Mouse (Mus musculus) limb, embryonic 11.5 days (tissue): ENCODE measurements at regions not wholly inside any gene's neighbourhood (a gene's known extent, or its start where the extent isn't known, plus 50 kb on each side); places are given as distances from the start of the nearest gene placed in this dataset.
A peak's percentile ranks its signal among the peaks of the same experiment; 100 is the strongest.

Experiments used
- ATAC-seq: fragments of 200-750 bp; cut with Nextera tagmentation; 2 replicates; pipeline ENCODE4 v1.8.0; 2017; ENCODE audit warnings: low read depth; ENCODE audit not compliant: insufficient number of reproducible peaks, low FRiP score, low TSS enrichment
- DNase-seq: peaks from one replicate; pipeline ENCODE4 v3.0.0-alpha.2; 2015; ENCODE audit warnings: low spot score
- H3K27ac ChIP-seq: fragments of 300-500 bp; sonication (generic); replicated peaks from 2 replicates; pipeline ENCODE4 v1.5.1; 2014; ENCODE audit warnings: low read depth, mild to moderate bottlenecking, low read length
- H3K27me3 ChIP-seq: fragments of 300-500 bp; sonication (generic); 2 replicates; pipeline ENCODE4 v1.6.1; 2014; ENCODE audit warnings: mild to moderate bottlenecking, low read length, mixed read lengths; ENCODE audit not compliant: control insufficient read depth, insufficient read depth
- H3K36me3 ChIP-seq: fragments of 300-500 bp; sonication (generic); 2 replicates; pipeline ENCODE4 v1.6.1; 2014; ENCODE audit warnings: mild to moderate bottlenecking, low read length, moderate library complexity, mixed read lengths; ENCODE audit not compliant: control insufficient read depth, insufficient read depth
- H3K4me1 ChIP-seq: fragments of 300-500 bp; sonication (generic); 2 replicates; pipeline ENCODE4 v1.6.1; 2014; ENCODE audit warnings: low read length, mixed read lengths; ENCODE audit not compliant: control insufficient read depth, insufficient read depth
- H3K4me2 ChIP-seq: fragments of 300-500 bp; sonication (generic); 2 replicates; pipeline ENCODE4 v1.6.1; 2014; ENCODE audit warnings: low read depth, mild to moderate bottlenecking, moderate library complexity; ENCODE audit not compliant: severe bottlenecking
- H3K4me3 ChIP-seq: fragments of 300-500 bp; sonication (generic); 2 replicates; pipeline ENCODE4 v1.5.1; 2014; ENCODE audit warnings: low read depth, low read length
- H3K9ac ChIP-seq: fragments of 300-500 bp; sonication (generic); 2 replicates; pipeline ENCODE4 v1.6.1; 2014; ENCODE audit warnings: mild to moderate bottlenecking, low read length
- H3K9me3 ChIP-seq: fragments of 300-500 bp; sonication (generic); 2 replicates; pipeline ENCODE4 v1.6.1; 2016; ENCODE audit warnings: low read length; ENCODE audit not compliant: control insufficient read depth
- WGBS: fragments of 180-500 bp; shearing (Covaris S2); extraction: QIAGEN DNeasy Blood & Tissue Kit; methylation state at CpG from one replicate; pipeline ENCODE4 v1.1.7; 2014; 5-methylcytosine and 5-hydroxymethylcytosine counted together

DNA sequence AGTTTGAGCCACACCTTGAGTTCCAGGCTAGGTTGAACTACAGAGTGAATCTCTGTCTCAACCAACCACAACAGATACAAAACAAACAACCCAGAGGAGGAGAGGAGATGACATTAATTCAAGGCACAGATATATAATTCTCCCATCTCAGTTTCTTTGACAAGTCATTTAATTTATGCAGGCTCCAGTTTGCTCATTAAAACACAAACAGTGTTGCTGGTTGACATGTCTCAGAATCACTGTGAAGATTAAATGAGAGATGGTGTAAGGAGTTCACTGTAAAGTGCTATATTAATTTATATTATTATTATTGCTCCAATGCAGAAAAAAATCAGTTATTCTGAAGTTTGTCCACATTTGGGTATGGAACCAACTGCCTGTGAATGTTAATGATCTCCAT lies 134.4 kb downstream of the Edem1 start:
- no peak for ATAC-seq
- H3K9me3 ChIP-seq, result no peaks in the 10 kb centered on the region
- H3K4me3 ChIP-seq, result no peak overlapping the region
- no peak overlapping the region for H3K9ac ChIP-seq
- H3K4me1 ChIP-seq, result no peaks in the 10 kb centered on the region
- H3K4me2 ChIP-seq, result no peak overlapping the region
- H3K27ac ChIP-seq, result no peak overlapping the region
- no peaks in the 10 kb centered on the region for H3K36me3 ChIP-seq
- no peak for DNase-seq
- H3K27me3 ChIP-seq, result no peaks in the 10 kb centered on the region

DNA sequence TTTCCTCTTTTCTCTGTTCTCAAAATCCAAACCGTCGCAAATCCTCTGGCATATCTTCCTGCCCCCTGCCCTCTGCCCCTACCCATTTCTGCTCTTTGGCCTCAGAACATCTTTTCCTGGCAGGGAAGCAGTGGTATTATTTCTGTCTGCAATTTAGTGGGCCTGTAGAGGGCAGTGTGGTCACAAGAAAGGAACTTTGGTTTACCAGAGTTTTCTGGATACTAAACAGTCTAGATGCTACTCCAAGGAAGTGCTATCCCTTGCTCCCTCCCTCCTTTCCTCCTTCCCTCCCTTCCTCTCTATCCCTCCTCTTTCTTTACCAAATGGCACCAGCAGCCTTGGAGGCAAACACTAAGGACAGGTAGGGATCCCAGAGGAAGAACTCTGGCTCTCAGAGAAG lies 134.9 kb downstream of the Edem1 start:
- no peaks in the 10 kb centered on the region for H3K27me3 ChIP-seq
- H3K4me1 ChIP-seq, result no peaks in the 10 kb centered on the region
- no peak overlapping the region for H3K4me3 ChIP-seq
- 16% methylated on average over 2 of the region's 2 CpGs for WGBS
- no peak overlapping the region for H3K27ac ChIP-seq
- H3K4me2 ChIP-seq, result no peak overlapping the region
- no peaks in the 10 kb centered on the region for H3K36me3 ChIP-seq
- H3K9ac ChIP-seq, result no peak overlapping the region
- no peaks in the 10 kb centered on the region for H3K9me3 ChIP-seq
- DNase-seq (peak; percentile 45), ATAC-seq (no peak)

DNA sequence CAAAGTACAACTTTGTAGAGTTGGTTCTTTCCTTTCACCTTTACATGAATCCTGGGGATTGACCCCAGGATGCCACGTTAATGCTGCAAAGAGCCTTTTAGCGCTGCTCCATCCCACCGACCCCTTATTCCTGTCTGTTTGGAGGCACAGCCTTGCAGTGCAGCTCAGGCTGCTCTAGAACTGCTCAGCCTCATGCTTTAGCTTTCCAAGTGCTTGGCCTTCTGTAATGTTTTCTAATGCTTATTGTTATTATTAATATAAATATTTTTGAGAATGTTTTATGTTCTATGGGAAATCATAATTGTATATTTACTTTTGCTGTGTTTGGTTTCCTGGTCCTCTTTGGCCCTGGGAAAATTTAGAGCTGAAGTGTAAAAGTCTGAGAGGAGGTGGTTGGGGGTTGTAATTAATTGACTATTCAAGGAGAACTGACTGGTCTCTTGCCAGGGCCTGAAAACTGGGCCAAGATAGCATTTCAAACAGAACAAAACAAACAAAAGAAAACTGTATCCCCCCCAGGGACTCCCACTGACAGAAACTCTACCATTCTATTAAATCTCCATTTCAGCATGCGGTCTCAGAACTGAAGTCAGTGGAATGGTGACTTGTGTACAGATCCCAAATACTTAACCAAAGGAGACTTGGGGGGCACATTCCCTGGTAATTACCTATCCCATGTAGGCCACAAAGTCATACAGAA lies 141.2 kb downstream of the Edem1 start:
- no peaks in the 10 kb centered on the region for H3K9me3 ChIP-seq
- H3K27ac ChIP-seq, result no peak overlapping the region
- DNase-seq, result no peak
- H3K27me3 ChIP-seq, result no peaks in the 10 kb centered on the region
- no peak overlapping the region for H3K4me3 ChIP-seq
- no peak overlapping the region for H3K4me2 ChIP-seq
- no peaks in the 10 kb centered on the region for H3K4me1 ChIP-seq
- no peak for ATAC-seq
- H3K36me3 ChIP-seq, result no peaks in the 10 kb centered on the region
- H3K9ac ChIP-seq, result no peak overlapping the region
- 75% methylated on average over 4 of the region's 4 CpGs for WGBS

DNA sequence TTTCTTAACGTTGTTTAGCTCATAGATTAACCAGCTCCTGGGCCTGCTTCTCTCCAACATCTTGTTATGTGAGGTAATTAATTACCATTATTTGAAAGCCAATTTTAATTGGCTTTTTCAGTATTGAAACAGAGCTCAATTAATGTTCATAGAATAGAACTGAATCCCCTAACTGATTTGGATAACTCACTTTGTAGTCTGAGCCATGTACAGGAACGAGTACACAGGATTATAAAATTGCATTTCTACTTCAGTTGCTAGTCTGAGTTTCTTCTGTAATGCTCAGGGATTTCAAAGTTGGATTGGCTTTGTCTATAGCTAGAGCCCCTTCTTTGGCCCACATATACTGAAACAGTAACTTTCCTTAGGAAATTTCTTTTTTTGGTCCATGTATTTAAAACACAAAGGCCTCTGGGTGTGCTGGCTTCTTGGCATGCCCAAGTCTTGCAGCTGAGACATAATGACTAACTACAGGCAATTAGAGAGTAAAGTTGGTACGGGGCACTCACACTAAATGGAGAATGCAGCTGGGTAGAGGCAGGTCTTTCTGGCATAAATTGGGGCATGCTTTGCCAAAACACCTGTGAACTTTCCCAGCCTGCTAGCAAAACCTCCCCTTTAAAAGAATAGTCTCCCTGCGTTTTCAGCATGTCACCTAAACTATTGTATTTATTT lies 143.1 kb downstream of the Edem1 start:
- ATAC-seq (no peak), DNase-seq (no peak)
- H3K4me3 ChIP-seq, result no peak overlapping the region
- H3K9me3 ChIP-seq, result no peaks in the 10 kb centered on the region
- no peak overlapping the region for H3K4me2 ChIP-seq
- no peaks in the 10 kb centered on the region for H3K36me3 ChIP-seq
- no peak overlapping the region for H3K9ac ChIP-seq
- H3K27me3 ChIP-seq, result no peaks in the 10 kb centered on the region
- whole genome bisulfite sequencing, result 78% methylated on average over 4 of the region's 4 CpGs
- H3K4me1 ChIP-seq, result no peaks in the 10 kb centered on the region
- H3K27ac ChIP-seq, result no peak overlapping the region

DNA sequence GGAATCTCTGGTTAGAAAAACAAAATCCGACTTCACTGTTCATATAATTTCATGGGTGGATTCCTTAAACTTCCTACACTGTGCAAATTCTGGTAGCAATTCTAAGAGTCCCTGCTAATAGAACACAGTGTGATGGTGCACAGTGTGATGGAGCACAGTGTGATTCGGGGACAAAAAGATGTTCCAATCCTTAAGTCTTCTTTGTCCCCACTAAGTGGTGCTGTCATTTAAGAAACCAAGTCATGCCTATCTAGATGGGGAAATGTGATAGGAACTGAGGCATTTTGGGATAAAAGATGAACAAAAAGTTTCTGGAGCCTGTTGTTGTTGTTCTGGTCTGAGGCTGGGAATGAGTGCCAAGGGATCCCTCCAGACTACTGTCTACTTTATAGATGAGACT lies 145.3 kb downstream of the Edem1 start:
- Histone ChIP-seq H3K9me3 (no peaks in the 10 kb centered on the region), H3K27ac (no peak overlapping the region), H3K9ac (no peak overlapping the region), H3K36me3 (no peaks in the 10 kb centered on the region), H3K4me3 (no peak overlapping the region), H3K27me3 (no peaks in the 10 kb centered on the region), H3K4me1 (no peaks in the 10 kb centered on the region), H3K4me2 (no peak overlapping the region)
- DNase-seq (no peak), ATAC-seq (no peak)
- WGBS, result 83% methylated on average over 2 of the region's 2 CpGs

DNA sequence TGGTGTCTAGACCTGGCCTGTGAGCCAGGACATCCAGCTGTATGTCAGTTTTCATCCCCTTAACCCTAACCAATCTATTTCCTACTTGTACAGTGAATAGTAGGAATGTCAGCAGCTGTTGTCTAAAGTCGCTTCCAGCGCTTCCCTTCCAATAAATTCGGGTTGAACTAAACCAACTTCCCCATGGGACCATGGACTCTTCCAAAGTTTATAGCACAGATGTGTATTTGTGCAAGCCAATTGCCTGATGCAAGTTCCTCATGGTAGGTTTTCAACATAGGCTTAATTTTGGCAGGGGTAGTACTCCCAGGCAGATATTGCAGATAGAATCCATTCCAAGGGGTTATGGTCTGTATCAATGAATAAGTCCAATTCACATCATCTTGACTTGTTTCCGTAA lies 161.1 kb downstream of the Edem1 start:
- ATAC-seq (no peak), DNase-seq (no peak)
- Histone ChIP-seq H3K4me2 (no peak overlapping the region), H3K36me3 (no peaks in the 10 kb centered on the region), H3K4me1 (no peaks in the 10 kb centered on the region), H3K27ac (no peak overlapping the region), H3K9me3 (no peaks in the 10 kb centered on the region), H3K9ac (no peak overlapping the region), H3K4me3 (no peak overlapping the region), H3K27me3 (no peaks in the 10 kb centered on the region)
- 91% methylated on average over 4 of the region's 4 CpGs for WGBS

DNA sequence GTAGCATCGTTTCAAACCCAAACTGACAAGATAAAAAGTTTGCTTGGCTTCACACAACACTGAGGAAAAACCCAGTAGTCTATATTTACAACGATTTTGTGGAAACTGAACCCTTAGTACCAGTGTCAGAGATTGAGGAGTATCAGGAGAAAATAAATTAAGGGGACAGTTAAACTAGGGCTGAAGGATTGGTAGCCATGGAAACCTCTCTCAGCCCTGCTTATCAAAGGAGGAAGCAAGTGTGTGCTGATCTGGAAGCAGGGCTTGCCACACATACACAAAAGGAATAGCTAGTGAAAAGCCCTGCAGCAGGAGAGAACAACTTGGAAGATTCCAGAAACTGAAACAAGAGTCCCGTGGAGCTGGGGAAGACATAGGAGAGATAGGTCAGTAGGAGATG lies 165.3 kb downstream of the Edem1 start:
- Histone ChIP-seq H3K9me3 (no peaks in the 10 kb centered on the region), H3K27ac (no peak overlapping the region), H3K36me3 (no peaks in the 10 kb centered on the region), H3K4me1 (no peaks in the 10 kb centered on the region), H3K27me3 (no peaks in the 10 kb centered on the region), H3K9ac (no peak overlapping the region), H3K4me2 (no peak overlapping the region), H3K4me3 (no peak overlapping the region)
- ATAC-seq (no peak), DNase-seq (no peak)
- 74% methylated on average over 3 of the region's 3 CpGs for WGBS

DNA sequence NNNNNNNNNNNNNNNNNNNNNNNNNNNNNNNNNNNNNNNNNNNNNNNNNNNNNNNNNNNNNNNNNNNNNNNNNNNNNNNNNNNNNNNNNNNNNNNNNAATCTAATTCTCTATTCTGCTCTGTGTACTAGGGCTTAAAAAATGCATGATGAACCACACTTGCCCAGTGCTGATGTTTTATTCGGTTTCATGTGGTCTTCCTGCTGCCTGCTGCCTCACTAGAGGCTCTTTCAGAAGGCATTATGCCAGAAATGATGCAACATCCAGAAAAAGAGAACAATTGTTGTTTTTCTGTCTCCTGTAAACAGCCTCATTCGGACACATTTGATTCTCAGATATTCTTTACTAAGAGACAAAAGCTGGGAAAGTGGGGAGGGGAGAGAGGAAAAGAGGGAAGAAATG lies 176.0 kb downstream of the Edem1 start:
- no peaks in the 10 kb centered on the region for H3K27me3 ChIP-seq
- 75% methylated on average over 2 of the region's 2 CpGs for WGBS
- no peak for ATAC-seq

DNA sequence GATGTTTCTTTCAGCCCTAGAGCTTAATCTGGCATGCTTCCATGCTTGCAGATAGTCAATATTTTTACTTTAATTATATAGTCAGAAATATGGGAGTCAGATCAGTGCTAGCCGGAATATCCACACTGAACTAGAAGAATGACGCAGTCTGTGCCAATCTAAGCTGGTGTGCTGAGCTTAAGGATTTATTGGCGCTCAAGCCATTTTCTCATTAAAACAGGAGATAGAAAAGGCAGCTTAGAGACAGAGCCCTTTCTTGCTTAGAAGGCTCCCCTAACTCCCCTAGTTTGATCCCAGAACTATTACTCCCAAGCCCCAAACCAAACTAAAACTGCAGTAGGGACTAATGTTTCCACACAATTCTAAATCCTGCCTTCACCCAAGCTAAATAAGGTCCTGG lies 180.9 kb downstream of the Edem1 start:
- H3K4me3 ChIP-seq, result no peak overlapping the region
- no peak overlapping the region for H3K27ac ChIP-seq
- H3K4me1 ChIP-seq, result no peaks in the 10 kb centered on the region
- no peaks in the 10 kb centered on the region for H3K36me3 ChIP-seq
- no peak for ATAC-seq
- H3K9ac ChIP-seq, result no peak overlapping the region
- H3K9me3 ChIP-seq, result no peaks in the 10 kb centered on the region; the same call in 1 of the 2 replicates
- no peak for DNase-seq
- H3K4me2 ChIP-seq, result no peak overlapping the region
- H3K27me3 ChIP-seq, result no peaks in the 10 kb centered on the region
- 91% methylated on average over 3 of the region's 3 CpGs for WGBS

More for the DNA sequence above, 176.0 kb downstream of the Edem1 start:
- no peak overlapping the region for H3K27ac ChIP-seq
- H3K4me2 ChIP-seq, result no peak overlapping the region
- no peak overlapping the region for H3K4me3 ChIP-seq
- no peak overlapping the region for H3K9ac ChIP-seq
- no peaks in the 10 kb centered on the region for H3K9me3 ChIP-seq
- DNase-seq, result no peak
- no peaks in the 10 kb centered on the region for H3K4me1 ChIP-seq
- no peaks in the 10 kb centered on the region for H3K36me3 ChIP-seq
